Mouse (Mus musculus) neutrophil, adult 5-6 weeks (primary cell): ENCODE measurements around the gene Zbtb21. TPM values are rescaled to one million over a fixed set of nuclear protein-coding genes. Genes with fewer than 3 reads are reported as not detected.

ENCODE experiments used
- ATAC-seq: fragments of 151-379, 151-347 bp; 2 replicates; pipeline ENCODE4 v1.8.0; 2017; ENCODE audit warnings: mild to moderate bottlenecking, moderate TSS enrichment; ENCODE audit not compliant: insufficient number of reproducible peaks, poor library complexity, low FRiP score, severe bottlenecking; ENCODE audit errors: extremely low read depth
- total RNA-seq: library from RNA; stranded (forward); fragments of 200-1000 nt; gene quantifications from 2 replicates; pipeline ENCODE4 v1.2.3, GENCODE M21; 2017

Zbtb21 gene
- total RNA-seq, 1 experiment from 2014 or later: 23.7 TPM

DNA sequence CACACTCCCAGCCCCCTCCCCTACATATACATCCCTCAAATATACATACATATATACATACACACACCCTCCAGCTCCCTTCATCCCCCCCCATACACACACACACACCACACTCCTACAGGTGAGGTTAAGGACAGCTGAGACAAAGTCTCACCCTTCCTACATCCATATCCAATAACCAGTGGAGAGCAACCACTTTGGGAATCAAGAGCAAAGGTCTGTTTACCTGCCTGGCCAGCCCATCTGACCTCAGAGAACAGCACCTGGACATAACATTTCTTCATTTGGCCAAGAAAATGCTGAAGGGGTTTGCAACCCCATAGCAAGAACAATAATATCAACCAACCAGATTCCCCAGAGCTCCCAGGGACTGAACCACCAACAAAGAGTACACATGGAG, 56.1 kb downstream of the Zbtb21 start:
- ATAC-seq: no peak

DNA sequence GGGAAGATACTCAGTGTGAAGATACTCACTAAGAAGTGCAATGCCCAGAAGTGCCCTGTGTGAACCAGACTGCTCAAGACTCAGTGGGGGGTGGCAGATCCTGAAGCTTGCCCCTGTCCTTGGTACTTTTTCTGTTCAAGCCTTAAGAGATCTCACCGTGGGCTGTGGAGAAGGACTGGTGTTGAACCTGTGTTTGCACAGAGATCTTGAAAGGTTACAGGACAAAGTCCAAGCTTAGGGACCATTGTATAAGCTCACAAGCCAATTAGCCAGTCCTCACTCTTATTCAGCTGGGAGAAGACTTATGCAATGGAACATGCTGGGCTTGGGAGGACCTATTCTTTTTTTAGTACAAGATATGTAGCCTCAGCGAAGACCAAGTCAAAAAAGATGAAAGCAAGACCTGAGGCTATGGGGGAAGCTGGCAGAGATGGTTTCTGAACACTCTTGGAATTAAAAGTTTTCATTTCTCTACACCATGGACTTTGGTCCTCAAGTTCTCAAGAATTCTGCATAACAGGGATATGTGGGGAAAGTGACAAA, 56.9 kb downstream of the Zbtb21 start:
- ATAC-seq: no peak

DNA sequence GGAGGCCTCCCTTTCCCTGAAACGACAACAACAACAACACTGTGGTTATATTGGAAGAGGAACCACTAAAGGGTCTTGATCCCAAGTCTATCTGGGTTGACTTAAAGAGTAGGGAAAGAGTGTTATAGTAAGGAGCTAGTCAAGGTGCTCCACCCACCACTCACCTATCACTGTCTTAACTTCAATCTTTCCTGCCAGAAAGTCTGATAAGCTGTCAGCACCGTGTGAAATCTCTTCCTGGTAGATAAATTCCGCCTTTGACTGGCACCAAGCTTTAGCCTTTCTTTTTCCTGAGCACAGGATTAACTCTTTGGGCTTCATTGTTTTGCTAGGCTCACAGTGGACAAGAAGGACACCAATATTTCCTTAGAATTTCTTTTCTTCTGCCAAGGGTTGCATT, 58.4 kb downstream of the Zbtb21 start:
- ATAC-seq: no peak

DNA sequence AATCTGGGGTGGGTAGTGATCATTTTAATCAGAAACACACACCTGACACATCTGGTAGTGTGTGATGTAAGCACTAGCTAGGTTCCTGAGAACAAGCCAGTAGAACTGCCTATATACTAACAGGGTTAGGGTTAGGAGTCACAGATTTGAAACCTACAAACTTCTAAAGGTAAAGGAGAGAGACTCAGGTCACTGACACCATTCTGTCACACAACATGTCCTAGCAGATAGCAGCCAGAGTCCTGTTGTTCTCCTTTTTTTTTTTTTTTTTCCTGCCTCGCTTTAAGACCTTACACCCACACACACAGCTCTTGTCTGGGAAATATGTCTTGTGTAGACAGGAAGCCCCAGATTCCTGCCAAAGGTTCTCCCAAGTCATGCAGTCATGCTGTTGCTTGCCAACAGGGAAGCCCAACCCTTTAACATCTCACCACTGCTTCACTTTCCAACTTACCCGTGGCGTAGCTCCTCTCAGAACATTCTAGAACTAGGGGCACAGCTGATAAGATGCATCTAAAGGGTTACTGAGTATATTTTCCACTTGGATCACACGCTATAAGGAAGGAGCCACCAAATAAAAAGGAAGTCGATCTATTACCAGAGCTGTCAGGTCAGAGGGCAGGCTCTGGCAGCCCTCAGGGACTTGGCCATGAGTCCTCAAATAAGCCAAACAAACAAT, 64.9 kb downstream of the Zbtb21 start:
- no peak for ATAC-seq

Other genes starting within 250 kb of the Zbtb21 start
- gene Ripk4, start 198.8 kb downstream of the Zbtb21 start, total RNA-seq: not detected in 2 replicates
- 22.1 and 23.0 TPM in 2 replicates for gene Prdm15, start 110.8 kb downstream of the Zbtb21 start, total RNA-seq
- 5.4 and 7.4 TPM in 2 replicates for gene C2cd2, start within 50 bp of the Zbtb21 start, total RNA-seq
- 33.8 and 83.8 TPM in 2 replicates for gene B230307C23Rik, start 34.7 kb upstream of the Zbtb21 start, total RNA-seq
- gene A630089N07Rik, start 119.8 kb upstream of the Zbtb21 start, total RNA-seq: 10.9 and 16.4 TPM in 2 replicates